Mouse (Mus musculus) ES-Bruce4 (cell line): ENCODE results near the gene Dhtkd1. TPM values are rescaled to one million over a fixed set of nuclear protein-coding genes. Genes with fewer than 3 reads are reported as not detected.

Experiments used
- H3K27ac ChIP-seq: 2 replicates; pipeline ENCODE4 v1.5.1; 2012; ENCODE audit warnings: low read length, inconsistent platforms; ENCODE audit not compliant: insufficient read depth
- H3K27me3 ChIP-seq: 2 replicates; pipeline ENCODE4 v1.6.1; 2012; ENCODE audit warnings: mild to moderate bottlenecking, low read length, inconsistent platforms; ENCODE audit not compliant: control insufficient read depth, poor library complexity, insufficient read depth, severe bottlenecking
- H3K36me3 ChIP-seq: 2 replicates; pipeline ENCODE4 v1.6.1; 2012; ENCODE audit warnings: inconsistent platforms, mild to moderate bottlenecking, low read length, moderate library complexity; ENCODE audit not compliant: control insufficient read depth, poor library complexity, insufficient read depth, severe bottlenecking
- H3K4me1 ChIP-seq: one replicate; pipeline ENCODE4 v1.8.1; 2011; ENCODE audit warnings: low read length; ENCODE audit not compliant: control insufficient read depth, insufficient read depth
- H3K4me3 ChIP-seq: 2 replicates; pipeline ENCODE4 v1.5.1; 2011; ENCODE audit warnings: low read depth, mild to moderate bottlenecking, low read length
- H3K9ac ChIP-seq: 2 replicates; pipeline ENCODE4 v1.6.1; 2012; ENCODE audit warnings: low read depth, mild to moderate bottlenecking, inconsistent platforms; ENCODE audit not compliant: poor library complexity, severe bottlenecking
- H3K9me3 ChIP-seq: replicated peaks from 2 replicates; pipeline ENCODE4 v1.6.1; 2012; ENCODE audit warnings: mild to moderate bottlenecking, low read length, inconsistent platforms; ENCODE audit not compliant: control insufficient read depth, poor library complexity, insufficient read depth, severe bottlenecking
- CTCF ChIP-seq: IDR thresholded peaks from one replicate; pipeline ENCODE4 v1.8.1; 2011; ENCODE audit warnings: low read depth, low read length
- EP300 ChIP-seq: IDR thresholded peaks from 2 replicates; pipeline ENCODE4 v1.6.1; 2011; ENCODE audit warnings: low read depth, low read length; ENCODE audit not compliant: insufficient read depth
- POLR2A ChIP-seq: IDR thresholded peaks from one replicate; pipeline ENCODE4 v1.8.1; 2011; ENCODE audit warnings: low read length; ENCODE audit not compliant: insufficient read depth
- polyA plus RNA-seq: library from polyadenylated mRNA; stranded (reverse); fragments of >200 nt; gene quantifications from 2 replicates; pipeline ENCODE4 v1.2.4, GENCODE M21; 2011; ENCODE audit warnings: low read depth; ENCODE audit not compliant: missing spikeins, insufficient read depth, insufficient read length

The Dhtkd1 gene
- polyA plus RNA-seq, 1 experiment, result 13.9 TPM

DNA sequence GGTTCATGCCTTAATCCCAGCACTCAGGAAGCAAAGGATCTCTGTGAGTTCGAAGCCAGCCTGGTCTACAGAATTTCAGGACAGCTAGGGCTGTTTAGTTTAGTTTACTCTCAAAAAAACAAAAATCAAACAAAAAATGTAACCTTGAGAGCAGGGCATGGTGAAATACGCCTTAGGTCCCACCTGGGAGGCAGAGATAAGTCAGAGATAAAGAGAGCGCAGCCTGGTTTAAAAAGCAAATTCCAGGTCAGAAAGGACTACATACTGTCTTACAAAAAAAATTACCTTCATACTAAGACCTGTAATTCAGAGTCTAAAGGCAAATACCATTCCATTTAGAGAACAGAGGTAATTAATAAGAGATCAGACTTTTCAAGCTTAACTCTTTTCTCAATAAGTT is 3.3 kb downstream of the Dhtkd1 start:
- Histone ChIP-seq H3K27ac (no peak overlapping the region), H3K9me3 (no peaks in the 10 kb centered on the region), H3K36me3 (no peaks in the 10 kb centered on the region), H3K27me3 (no peaks in the 10 kb centered on the region), H3K4me3 (no peak overlapping the region), H3K9ac (no peak overlapping the region), H3K4me1 (no peaks in the 10 kb centered on the region)
- TF ChIP-seq EP300, result no peak
- no peak for TF ChIP-seq POLR2A
- TF ChIP-seq CTCF, result no peak

DNA sequence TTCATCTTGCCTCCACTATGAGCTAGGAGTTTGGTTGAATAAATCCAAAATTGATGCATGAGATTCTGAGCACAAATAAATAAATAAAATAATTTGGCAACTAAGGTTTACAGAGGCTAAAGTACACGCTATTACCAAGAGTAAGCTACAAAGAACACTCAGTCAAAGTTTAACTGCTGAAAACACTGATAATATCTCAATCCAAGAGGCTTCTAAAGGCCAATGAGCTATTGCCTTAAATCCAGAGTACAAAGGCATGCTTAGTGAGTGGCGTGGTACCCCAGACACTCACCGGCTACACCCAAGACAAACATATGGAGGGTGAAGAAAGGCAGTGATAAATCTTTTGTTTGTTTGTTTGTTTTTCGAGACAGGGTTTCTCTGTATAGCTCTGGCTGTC is 6.0 kb downstream of the Dhtkd1 start:
- Histone ChIP-seq H3K4me3 (no peak overlapping the region), H3K27ac (no peak overlapping the region), H3K9ac (no peak overlapping the region), H3K9me3 (no peaks in the 10 kb centered on the region), H3K4me1 (no peaks in the 10 kb centered on the region), H3K36me3 (no peaks in the 10 kb centered on the region), H3K27me3 (no peaks in the 10 kb centered on the region)
- TF ChIP-seq EP300 (no peak), CTCF (no peak), POLR2A (no peak)

DNA sequence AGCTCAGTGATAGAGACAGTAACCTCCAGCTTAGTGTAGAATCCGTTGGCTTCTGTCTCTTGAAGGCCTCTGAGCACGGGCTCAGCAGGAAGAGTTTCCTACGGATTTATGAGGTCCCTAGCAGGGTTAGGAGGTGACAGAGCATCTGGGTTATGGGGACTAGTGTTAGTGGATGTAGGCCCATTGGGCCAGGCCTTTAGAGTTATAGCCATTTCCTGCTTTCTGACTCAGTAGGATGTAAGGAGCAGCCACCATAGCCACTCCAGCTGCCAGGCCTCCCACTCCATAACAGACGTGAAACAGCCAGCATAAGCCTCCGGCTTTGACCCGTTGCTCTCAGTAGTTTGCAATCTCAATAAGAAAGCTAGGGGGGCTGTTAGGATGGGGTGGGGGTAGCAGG is 6.5 kb downstream of the Dhtkd1 start:
- no peaks in the 10 kb centered on the region for H3K4me1 ChIP-seq
- no peak for TF ChIP-seq CTCF
- TF ChIP-seq POLR2A, result no peak
- TF ChIP-seq EP300, result no peak

DNA sequence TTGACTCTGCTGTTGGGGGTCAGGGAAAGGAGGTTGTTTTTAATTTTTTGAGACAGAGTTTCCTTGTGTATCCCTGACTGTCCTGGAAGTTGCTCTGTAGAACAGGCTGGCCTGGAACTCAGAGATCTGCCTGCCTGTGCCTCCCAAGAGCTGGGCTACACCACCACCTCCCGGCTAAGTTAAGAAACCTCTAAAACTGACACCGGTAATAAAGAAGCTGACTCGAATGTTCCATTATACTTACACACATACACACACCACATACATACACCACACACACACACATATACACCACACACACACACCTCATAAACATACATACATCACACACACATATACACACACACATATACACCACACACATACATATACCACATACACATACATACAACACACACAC is 7.7 kb downstream of the Dhtkd1 start:
- Histone ChIP-seq H3K36me3 (peaks cover 13% of the 10 kb centered on the region), H3K27ac (no peak overlapping the region), H3K4me1 (no peaks in the 10 kb centered on the region), H3K27me3 (no peaks in the 10 kb centered on the region), H3K9ac (no peak overlapping the region), H3K9me3 (no peaks in the 10 kb centered on the region), H3K4me3 (no peak overlapping the region)
- TF ChIP-seq EP300 (no peak), POLR2A (no peak), CTCF (no peak)

More for the DNA sequence above, 6.5 kb downstream of the Dhtkd1 start:
- Histone ChIP-seq H3K4me3 (no peak overlapping the region), H3K27ac (no peak overlapping the region), H3K36me3 (peaks cover 2% of the 10 kb centered on the region; the same call in 1 of the 2 replicates), H3K9me3 (no peaks in the 10 kb centered on the region), H3K27me3 (no peaks in the 10 kb centered on the region), H3K9ac (no peak overlapping the region)

DNA sequence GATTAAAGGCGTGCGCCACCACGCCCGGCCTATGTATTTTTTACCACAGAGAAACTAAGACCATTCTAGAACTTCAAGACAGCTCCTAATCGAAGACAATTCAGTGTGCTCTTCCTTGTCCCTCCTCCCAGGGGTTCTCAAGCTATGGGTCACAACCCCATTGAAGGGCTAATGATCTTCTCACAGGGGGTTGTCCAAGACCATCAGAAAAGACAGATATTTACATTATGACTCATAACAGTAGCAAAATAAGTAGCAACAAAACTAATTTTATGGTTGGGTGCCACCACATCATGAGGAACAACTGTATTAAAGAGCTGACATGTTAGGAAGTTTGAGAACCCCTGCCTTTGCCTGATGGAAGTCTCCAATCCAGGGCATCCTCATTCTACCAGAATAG is 10.7 kb downstream of the Dhtkd1 start:
- H3K9me3 ChIP-seq, result no peaks in the 10 kb centered on the region
- peaks cover 23% of the 10 kb centered on the region for H3K36me3 ChIP-seq
- no peak overlapping the region for H3K4me3 ChIP-seq
- TF ChIP-seq CTCF (no peak), EP300 (no peak), POLR2A (no peak)
- no peak overlapping the region for H3K9ac ChIP-seq
- no peaks in the 10 kb centered on the region for H3K27me3 ChIP-seq
- no peak overlapping the region for H3K27ac ChIP-seq
- H3K4me1 ChIP-seq, result no peaks in the 10 kb centered on the region

DNA sequence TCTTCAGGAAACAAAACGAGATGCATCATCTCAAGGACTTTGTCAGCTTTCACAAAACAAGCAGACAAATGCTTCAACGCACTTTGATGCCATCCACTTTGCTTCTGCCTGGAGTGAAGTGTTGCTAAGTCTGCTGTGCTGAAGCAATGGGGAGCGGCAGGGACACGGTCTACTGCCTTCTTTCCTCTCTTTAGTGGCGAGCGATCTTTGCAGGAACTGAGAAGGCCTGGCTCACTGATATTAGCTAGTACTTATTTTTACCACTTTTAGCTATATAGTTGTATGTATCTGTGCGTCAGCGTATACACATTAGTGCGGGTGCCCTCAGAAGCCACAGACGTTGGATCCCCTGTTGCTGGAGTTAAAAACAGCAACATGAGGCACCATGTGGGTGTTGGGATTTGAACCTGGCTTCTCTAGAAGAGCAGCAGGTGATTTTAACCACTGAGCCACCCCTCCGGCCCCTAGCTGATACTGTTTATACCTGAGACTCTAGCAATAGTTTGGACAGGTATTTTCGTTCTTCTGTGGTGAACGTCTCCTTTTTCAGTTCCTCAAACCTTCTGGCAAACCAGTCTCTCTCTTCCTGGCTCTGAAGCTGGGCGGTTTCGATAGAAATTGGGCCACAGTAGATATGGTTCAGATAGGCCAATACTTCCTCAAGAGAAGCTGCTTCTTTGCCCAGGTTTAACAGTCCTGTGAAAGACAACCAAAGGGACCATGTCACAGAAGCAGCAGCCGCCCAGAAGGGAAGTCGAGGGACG is 12.1 kb downstream of the Dhtkd1 start:
- TF ChIP-seq POLR2A (no peak), CTCF (no peak), EP300 (no peak)
- Histone ChIP-seq H3K4me3 (no peak overlapping the region), H3K36me3 (peaks cover 23% of the 10 kb centered on the region), H3K27me3 (no peaks in the 10 kb centered on the region), H3K9me3 (no peaks in the 10 kb centered on the region), H3K9ac (no peak overlapping the region), H3K27ac (no peak overlapping the region), H3K4me1 (no peaks in the 10 kb centered on the region)
